Mouse (Mus musculus) forebrain, embryonic 14.5 days (tissue): ENCODE data around the gene Swap70. TPM values are rescaled to one million over a fixed set of nuclear protein-coding genes. Genes with fewer than 3 reads are reported as not detected.

Experiments used
- ATAC-seq: fragments of 200-750 bp; cut with Nextera tagmentation; 2 replicates; pipeline ENCODE4 v1.8.0; 2017; ENCODE audit warnings: mild to moderate bottlenecking, moderate library complexity
- DNase-seq: peaks from one replicate; pipeline ENCODE4 v3.0.0-alpha.2; 2015; ENCODE audit warnings: low spot score
- H3K27ac ChIP-seq: fragments of 300-500 bp; sonication (generic); 2 replicates; pipeline ENCODE4 v1.5.1; 2014; ENCODE audit warnings: low read depth, mild to moderate bottlenecking, control low read depth, low read length, moderate library complexity
- H3K27me3 ChIP-seq: fragments of 300-500 bp; sonication (generic); replicated peaks from 2 replicates; pipeline ENCODE4 v1.6.1; 2014; ENCODE audit warnings: low read length, control low read depth, mixed read lengths; ENCODE audit not compliant: control insufficient read depth, insufficient read depth
- H3K36me3 ChIP-seq: fragments of 300-500 bp; sonication (generic); 2 replicates; pipeline ENCODE4 v1.6.1; 2014; ENCODE audit warnings: low read length, control low read depth; ENCODE audit not compliant: control insufficient read depth, insufficient read depth
- H3K4me1 ChIP-seq: fragments of 300-500 bp; sonication (generic); 2 replicates; pipeline ENCODE4 v1.6.1; 2014; ENCODE audit warnings: antibody characterized with exemption, low read length, control low read depth; ENCODE audit not compliant: control insufficient read depth, insufficient read depth
- H3K4me2 ChIP-seq: fragments of 300-500 bp; sonication (generic); 2 replicates; pipeline ENCODE4 v1.6.1; 2014; ENCODE audit warnings: mild to moderate bottlenecking, control low read depth, low read length
- H3K4me3 ChIP-seq: fragments of 300-500 bp; sonication (generic); 2 replicates; pipeline ENCODE4 v1.5.1; 2014; ENCODE audit warnings: low read depth, low read length, control low read depth
- H3K9ac ChIP-seq: fragments of 300-500 bp; sonication (generic); 2 replicates; pipeline ENCODE4 v1.6.1; 2014; ENCODE audit warnings: mild to moderate bottlenecking, low read length, control low read depth, moderate library complexity
- H3K9me3 ChIP-seq: fragments of 300-500 bp; sonication (generic); replicated peaks from 2 replicates; pipeline ENCODE4 v1.6.1; 2016; ENCODE audit warnings: low read length, control low read depth, mixed read lengths; ENCODE audit not compliant: control insufficient read depth
- WGBS: fragments of 180-500 bp; shearing (Covaris S2); extraction: QIAGEN DNeasy Blood & Tissue Kit; methylation state at CpG from one replicate; pipeline ENCODE4 v1.1.7; 2014; 5-methylcytosine and 5-hydroxymethylcytosine counted together
- polyA plus RNA-seq: library from polyadenylated mRNA; unstranded; fragments of >200 nt; fragmentation: Nextera tagmentation; extraction: Ambion mirVana; gene quantifications from 2 replicates; pipeline ENCODE4 v1.2.1, GENCODE M21; 2014

Swap70 gene
- polyA plus RNA-seq, 1 experiment from 2014 or later: 8.6 TPM

- Histone ChIP-seq H3K27ac (no peak overlapping the region), H3K9ac (no peak overlapping the region), H3K9me3 (peaks cover 8% of the 10 kb centered on the region; the same call in 1 of the 2 replicates), H3K36me3 (no peaks in the 10 kb centered on the region), H3K4me3 (no peak overlapping the region), H3K4me2 (no peak overlapping the region), H3K4me1 (no peaks in the 10 kb centered on the region), H3K27me3 (no peaks in the 10 kb centered on the region)
- 92% methylated on average over 4 of the region's 4 CpGs for WGBS
- no peak for ATAC-seq
- DNase-seq: no peak
Observed at GRCm38 (mm10) chr7:110204208-110204607, 17.3 kb upstream of the Swap70 start.

GRCm38 (mm10) chr7:110208341-110208740 lies 13.2 kb upstream of the Swap70 start:
- no peak for DNase-seq
- Histone ChIP-seq H3K4me1 (no peaks in the 10 kb centered on the region), H3K4me2 (no peak overlapping the region), H3K9me3 (peaks cover 8% of the 10 kb centered on the region; the same call in 1 of the 2 replicates), H3K27me3 (no peaks in the 10 kb centered on the region), H3K27ac (no peak overlapping the region), H3K36me3 (no peaks in the 10 kb centered on the region), H3K4me3 (no peak overlapping the region), H3K9ac (no peak overlapping the region)
- WGBS: 84% methylated on average over 6 of the region's 6 CpGs
- ATAC-seq: no peak

- WGBS: 88% methylated on average over 6 of the region's 6 CpGs
- Histone ChIP-seq H3K4me2 (no peak overlapping the region), H3K9me3 (peaks cover 8% of the 10 kb centered on the region; the same call in 1 of the 2 replicates), H3K4me3 (no peak overlapping the region), H3K9ac (no peak overlapping the region), H3K4me1 (no peaks in the 10 kb centered on the region), H3K36me3 (no peaks in the 10 kb centered on the region), H3K27ac (no peak overlapping the region), H3K27me3 (no peaks in the 10 kb centered on the region)
- ATAC-seq: no peak
- DNase-seq: no peak
Observed at GRCm38 (mm10) chr7:110209422-110209821, 12.1 kb upstream of the Swap70 start.

- no peaks in the 10 kb centered on the region for H3K36me3 ChIP-seq
- 86% methylated on average over 3 of the region's 3 CpGs for WGBS
- H3K9ac ChIP-seq: no peak overlapping the region
- H3K27me3 ChIP-seq: no peaks in the 10 kb centered on the region
- no peak overlapping the region for H3K4me3 ChIP-seq
- H3K4me2 ChIP-seq: no peak overlapping the region
- ATAC-seq: no peak
- H3K27ac ChIP-seq: no peak overlapping the region
- H3K4me1 ChIP-seq: no peaks in the 10 kb centered on the region
- no peak for DNase-seq
- peaks cover 8% of the 10 kb centered on the region; the same call in 1 of the 2 replicates for H3K9me3 ChIP-seq
Observed at GRCm38 (mm10) chr7:110211025-110211424, 10.5 kb upstream of the Swap70 start.

- Histone ChIP-seq H3K9me3 (no peaks in the 10 kb centered on the region), H3K9ac (no peak overlapping the region), H3K4me3 (no peak overlapping the region), H3K36me3 (no peaks in the 10 kb centered on the region), H3K4me1 (no peaks in the 10 kb centered on the region), H3K27ac (no peak overlapping the region), H3K4me2 (no peak overlapping the region), H3K27me3 (no peaks in the 10 kb centered on the region)
- DNase-seq: no peak
- WGBS: 65% methylated on average over 3 of the region's 3 CpGs
- no peak for ATAC-seq
Observed at GRCm38 (mm10) chr7:110214882-110215281, 6.6 kb upstream of the Swap70 start.

GRCm38 (mm10) chr7:110221051-110221585 lies 393 bp upstream of the Swap70 start:
- WGBS: 18% methylated on average over 8 of the region's 8 CpGs
- peak overlapping the region; percentile 79; the same call in 1 of the 2 replicates for H3K9ac ChIP-seq
- DNase-seq (peak; percentile 13), ATAC-seq (no peak; the same call in 1 of the 2 replicates)
- no peak overlapping the region for H3K27ac ChIP-seq
- peak overlapping the region; percentile 76 for H3K4me3 ChIP-seq
- no peaks in the 10 kb centered on the region for H3K27me3 ChIP-seq
- no peaks in the 10 kb centered on the region for H3K9me3 ChIP-seq
- H3K36me3 ChIP-seq: no peaks in the 10 kb centered on the region
- peaks cover 3% of the 10 kb centered on the region; the same call in 1 of the 2 replicates for H3K4me1 ChIP-seq
- H3K4me2 ChIP-seq: peak overlapping the region; percentile 87

- Histone ChIP-seq H3K9me3 (no peaks in the 10 kb centered on the region), H3K36me3 (no peaks in the 10 kb centered on the region), H3K9ac (peak overlapping the region; percentile 10; the same call in 1 of the 2 replicates), H3K4me3 (peak overlapping the region; percentile 76), H3K4me1 (peaks cover 3% of the 10 kb centered on the region; the same call in 1 of the 2 replicates), H3K27me3 (no peaks in the 10 kb centered on the region), H3K27ac (no peak overlapping the region), H3K4me2 (peak overlapping the region; percentile 87)
- ATAC-seq (no peak), DNase-seq (no peak)
- WGBS: 16% methylated on average over 12 of the region's 12 CpGs
Observed at GRCm38 (mm10) chr7:110222583-110223182, 1.2 kb downstream of the Swap70 start.

GRCm38 (mm10) chr7:110223727-110224510 lies 2.4 kb downstream of the Swap70 start:
- no peaks in the 10 kb centered on the region for H3K36me3 ChIP-seq
- DNase-seq (no peak), ATAC-seq (no peak)
- no peak overlapping the region for H3K4me3 ChIP-seq
- no peak overlapping the region for H3K27ac ChIP-seq
- H3K9me3 ChIP-seq: no peaks in the 10 kb centered on the region
- H3K9ac ChIP-seq: no peak overlapping the region
- no peaks in the 10 kb centered on the region for H3K27me3 ChIP-seq
- WGBS: 80% methylated on average over 2 of the region's 2 CpGs
- peaks cover 3% of the 10 kb centered on the region; the same call in 1 of the 2 replicates for H3K4me1 ChIP-seq
- no peak overlapping the region for H3K4me2 ChIP-seq

- no peak for DNase-seq
- Histone ChIP-seq H3K4me3 (no peak overlapping the region), H3K36me3 (no peaks in the 10 kb centered on the region), H3K27ac (no peak overlapping the region), H3K9ac (no peak overlapping the region), H3K9me3 (no peaks in the 10 kb centered on the region), H3K27me3 (no peaks in the 10 kb centered on the region), H3K4me1 (no peaks in the 10 kb centered on the region), H3K4me2 (no peak overlapping the region)
- ATAC-seq: no peak
- 92% methylated on average over 5 of the region's 5 CpGs for WGBS
Observed at GRCm38 (mm10) chr7:110226484-110226883, 5.0 kb downstream of the Swap70 start.
